25 mouse cellular contexts compared by ENCODE assay signal in the genomic region with DNA sequence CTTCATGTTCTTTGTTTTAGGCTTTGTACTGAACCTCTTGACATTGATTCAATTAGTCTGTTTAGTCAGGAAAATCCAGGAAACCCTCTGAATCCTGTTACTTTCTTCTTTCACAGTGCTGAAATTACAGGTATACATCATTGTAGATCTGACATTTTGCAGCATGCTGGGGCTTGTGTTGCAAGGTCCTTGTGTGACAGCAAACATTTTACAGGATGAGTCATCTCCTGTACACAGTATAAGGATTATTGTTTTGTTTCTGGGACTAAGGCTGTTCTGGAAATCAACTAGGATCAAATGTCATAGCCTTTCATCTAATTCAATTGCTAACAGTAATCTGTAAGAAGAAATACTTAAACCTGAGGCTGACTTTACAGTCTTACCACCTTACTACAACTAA.
"Had no signal": no experiment of that assay in that cellular context is flagged by ENCODE, and none has a peak within 500 bp of the region (broad histone marks: within the 10 kb centered on the region; RNA-seq: fewer than 3 reads in every experiment).

No protein-coding gene starts in this region.

- H3K4me2 ChIP-seq: heart, embryonic 11.5 days; heart, embryonic 13.5 days; heart, embryonic 15.5 days; hindbrain, embryonic 13.5 days; hindbrain, embryonic 15.5 days; kidney, embryonic 15.5 days; limb, embryonic 13.5 days; limb, embryonic 15.5 days had no signal

- H3K9ac ChIP-seq: heart, embryonic 13.5 days; heart, embryonic 15.5 days; hindbrain, embryonic 13.5 days; hindbrain, embryonic 15.5 days; kidney, embryonic 15.5 days; limb, embryonic 13.5 days; limb, embryonic 15.5 days had no signal

- H3K9me3 ChIP-seq: heart, embryonic 13.5 days; heart, embryonic 15.5 days; hindbrain, embryonic 13.5 days; hindbrain, embryonic 15.5 days; kidney, embryonic 15.5 days; limb, embryonic 13.5 days; limb, embryonic 15.5 days had no signal

- ATAC-seq: hindbrain, postnatal 0 days; intestine, embryonic 16.5 days had no signal

- DNase-seq: gastrocnemius, postnatal 14 days; gastrocnemius, postnatal 36 days; heart, adult 11 months; heart, adult 2 months; heart, postnatal 14 days; heart, postnatal 36 days; kidney, adult 11 months; kidney, adult 2 months; kidney, adult 9 months; kidney, postnatal 14 days; kidney, postnatal 36 days; layer of hippocampus, adult 9-11 months; layer of hippocampus, postnatal 36 days; left cerebral cortex, postnatal 4 days had no signal

- H3K4me1 ChIP-seq: heart, embryonic 13.5 days; heart, embryonic 15.5 days; hindbrain, embryonic 13.5 days; hindbrain, embryonic 15.5 days; kidney, embryonic 15.5 days; limb, embryonic 13.5 days; limb, embryonic 15.5 days had no signal

- H3K27me3 ChIP-seq: heart, embryonic 13.5 days; heart, embryonic 15.5 days; hindbrain, embryonic 13.5 days; hindbrain, embryonic 15.5 days; kidney, embryonic 15.5 days; limb, embryonic 13.5 days; limb, embryonic 15.5 days had no signal

- H3K27ac ChIP-seq: heart, adult 2 months; heart, embryonic 13.5 days; heart, embryonic 15.5 days; hindbrain, embryonic 13.5 days; hindbrain, embryonic 15.5 days; hindbrain, postnatal 0 days; kidney, embryonic 15.5 days; kidney, postnatal 0 days; limb, embryonic 13.5 days; limb, embryonic 15.5 days had no signal

- H3K36me3 ChIP-seq: heart, embryonic 13.5 days; heart, embryonic 15.5 days; hindbrain, embryonic 13.5 days; hindbrain, embryonic 15.5 days; kidney, embryonic 15.5 days; limb, embryonic 13.5 days; limb, embryonic 15.5 days had no signal

- H3K4me3 ChIP-seq: heart, adult 2 months; heart, embryonic 13.5 days; heart, embryonic 15.5 days; hindbrain, embryonic 13.5 days; hindbrain, embryonic 15.5 days; kidney, embryonic 15.5 days; limb, embryonic 13.5 days; limb, embryonic 15.5 days had no signal
